Mouse (Mus musculus): ENCODE measurements around the gene Atp2b4. TPM values are rescaled to one million over a fixed set of nuclear protein-coding genes. Genes with fewer than 3 reads are reported as not detected.

Atp2b4 gene
- polyA plus RNA-seq, 1 experiment from 2014 or later = 38.8 TPM

GRCm38 (mm10) chr1:133753325-133753724, 47.5 kb downstream of the Atp2b4 start:
- peaks cover 6% of the 10 kb centered on the region; the same call in 1 of the 2 replicates for H3K4me1 ChIP-seq (ENCODE audit: control insufficient read depth, insufficient read depth, low read length)
- H3K9me3 ChIP-seq (ENCODE audit: control insufficient read depth, low read depth, low read length) = no peaks in the 10 kb centered on the region
- no peaks in the 10 kb centered on the region for H3K27me3 ChIP-seq (ENCODE audit: control insufficient read depth, insufficient read depth, low read length)
- ATAC-seq (ENCODE audit: insufficient number of reproducible peaks, insufficient read depth, low FRiP score, low read depth) = no peak
- no peak overlapping the region for H3K4me3 ChIP-seq (ENCODE audit: low read depth, low read length)
- no peaks in the 10 kb centered on the region for H3K36me3 ChIP-seq (ENCODE audit: control insufficient read depth, insufficient read depth, low read length)
- 87% methylated on average over 8 of the region's 8 CpGs for WGBS
- H3K4me2 ChIP-seq (replicated peaks; ENCODE audit: low read depth, low read length) = no peak overlapping the region
- no peak overlapping the region for H3K27ac ChIP-seq (ENCODE audit: low read length)
- H3K9ac ChIP-seq (replicated peaks; ENCODE audit: low read depth, low read length) = no peak overlapping the region

- H3K9me3 ChIP-seq (ENCODE audit: control insufficient read depth, low read depth, low read length) = no peaks in the 10 kb centered on the region
- H3K4me2 ChIP-seq (replicated peaks; ENCODE audit: low read depth, low read length) = no peak overlapping the region
- WGBS = 85% methylated on average over 3 of the region's 3 CpGs
- ATAC-seq (ENCODE audit: insufficient number of reproducible peaks, insufficient read depth, low FRiP score, low read depth) = no peak
- H3K36me3 ChIP-seq (ENCODE audit: control insufficient read depth, insufficient read depth, low read length) = no peaks in the 10 kb centered on the region
- no peak overlapping the region for H3K4me3 ChIP-seq (ENCODE audit: low read depth, low read length)
- H3K4me1 ChIP-seq (ENCODE audit: control insufficient read depth, insufficient read depth, low read length) = peaks cover 6% of the 10 kb centered on the region; the same call in 1 of the 2 replicates
- H3K27ac ChIP-seq (ENCODE audit: low read length) = no peak overlapping the region
- H3K27me3 ChIP-seq (ENCODE audit: control insufficient read depth, insufficient read depth, low read length) = no peaks in the 10 kb centered on the region
- H3K9ac ChIP-seq (replicated peaks; ENCODE audit: low read depth, low read length) = no peak overlapping the region
These were observed 49.2 kb downstream of the Atp2b4 start for GRCm38 (mm10) chr1:133751621-133752020.

- Histone ChIP-seq H3K36me3 (ENCODE audit: control insufficient read depth, insufficient read depth, low read length) (no peaks in the 10 kb centered on the region), H3K9me3 (ENCODE audit: control insufficient read depth, low read depth, low read length) (no peaks in the 10 kb centered on the region), H3K4me2 (replicated peaks; ENCODE audit: low read depth, low read length) (no peak overlapping the region), H3K4me1 (ENCODE audit: control insufficient read depth, insufficient read depth, low read length) (peaks cover 13% of the 10 kb centered on the region), H3K27ac (ENCODE audit: low read length) (no peak overlapping the region), H3K27me3 (ENCODE audit: control insufficient read depth, insufficient read depth, low read length) (no peaks in the 10 kb centered on the region), H3K4me3 (ENCODE audit: low read depth, low read length) (no peak overlapping the region), H3K9ac (replicated peaks; ENCODE audit: low read depth, low read length) (no peak overlapping the region)
- 71% methylated on average over 4 of the region's 4 CpGs for WGBS
- ATAC-seq (ENCODE audit: insufficient number of reproducible peaks, insufficient read depth, low FRiP score, low read depth) = no peak
These were observed 50.9 kb downstream of the Atp2b4 start for GRCm38 (mm10) chr1:133749954-133750353.

- H3K36me3 ChIP-seq (ENCODE audit: control insufficient read depth, insufficient read depth, low read length) = no peaks in the 10 kb centered on the region
- H3K4me1 ChIP-seq (ENCODE audit: control insufficient read depth, insufficient read depth, low read length) = peaks cover 28% of the 10 kb centered on the region
- H3K4me3 ChIP-seq (ENCODE audit: low read depth, low read length) = no peak overlapping the region
- no peaks in the 10 kb centered on the region for H3K27me3 ChIP-seq (ENCODE audit: control insufficient read depth, insufficient read depth, low read length)
- ATAC-seq (ENCODE audit: insufficient number of reproducible peaks, insufficient read depth, low FRiP score, low read depth) = peak; percentile 36; the same call in 1 of the 2 replicates
- H3K4me2 ChIP-seq (replicated peaks; ENCODE audit: low read depth, low read length) = no peak overlapping the region
- peak overlapping the region; percentile 90 for H3K27ac ChIP-seq (ENCODE audit: low read length)
- WGBS = 49% methylated on average over 9 of the region's 9 CpGs
- H3K9ac ChIP-seq (replicated peaks; ENCODE audit: low read depth, low read length) = no peak overlapping the region
- no peaks in the 10 kb centered on the region for H3K9me3 ChIP-seq (ENCODE audit: control insufficient read depth, low read depth, low read length)
These were observed 55.8 kb downstream of the Atp2b4 start for GRCm38 (mm10) chr1:133745078-133745495.

- H3K4me1 ChIP-seq (ENCODE audit: control insufficient read depth, insufficient read depth, low read length) = peaks cover 28% of the 10 kb centered on the region
- H3K36me3 ChIP-seq (ENCODE audit: control insufficient read depth, insufficient read depth, low read length) = 0 out of 2 replicates have a peak, but pooled peaks cover 1% of the 10 kb centered on the region
- no peak overlapping the region for H3K4me2 ChIP-seq (replicated peaks; ENCODE audit: low read depth, low read length)
- no peaks in the 10 kb centered on the region for H3K9me3 ChIP-seq (ENCODE audit: control insufficient read depth, low read depth, low read length)
- WGBS = 40% methylated on average over 4 of the region's 4 CpGs
- no peak overlapping the region for H3K9ac ChIP-seq (replicated peaks; ENCODE audit: low read depth, low read length)
- H3K27ac ChIP-seq (ENCODE audit: low read length) = peak overlapping the region; percentile 90
- no peak overlapping the region for H3K4me3 ChIP-seq (ENCODE audit: low read depth, low read length)
- H3K27me3 ChIP-seq (ENCODE audit: control insufficient read depth, insufficient read depth, low read length) = no peaks in the 10 kb centered on the region
- peak; percentile 46; the same call in 1 of the 2 replicates for ATAC-seq (ENCODE audit: insufficient number of reproducible peaks, insufficient read depth, low FRiP score, low read depth)
These were observed 56.2 kb downstream of the Atp2b4 start for GRCm38 (mm10) chr1:133744609-133745008.

GRCm38 (mm10) chr1:133742517-133742916, 58.3 kb downstream of the Atp2b4 start:
- WGBS = 46% methylated on average over 8 of the region's 8 CpGs
- H3K27me3 ChIP-seq (ENCODE audit: control insufficient read depth, insufficient read depth, low read length) = no peaks in the 10 kb centered on the region
- H3K9ac ChIP-seq (replicated peaks; ENCODE audit: low read depth, low read length) = no peak overlapping the region
- no peak overlapping the region for H3K4me3 ChIP-seq (ENCODE audit: low read depth, low read length)
- no peaks in the 10 kb centered on the region for H3K9me3 ChIP-seq (ENCODE audit: control insufficient read depth, low read depth, low read length)
- no peak overlapping the region for H3K4me2 ChIP-seq (replicated peaks; ENCODE audit: low read depth, low read length)
- peaks cover 22% of the 10 kb centered on the region for H3K4me1 ChIP-seq (ENCODE audit: control insufficient read depth, insufficient read depth, low read length)
- peak overlapping the region; percentile 16; the same call in 1 of the 2 replicates for H3K27ac ChIP-seq (ENCODE audit: low read length)
- ATAC-seq (ENCODE audit: insufficient number of reproducible peaks, insufficient read depth, low FRiP score, low read depth) = no peak
- H3K36me3 ChIP-seq (ENCODE audit: control insufficient read depth, insufficient read depth, low read length) = 0 out of 2 replicates have a peak, but pooled peaks cover 2% of the 10 kb centered on the region

- no peaks in the 10 kb centered on the region for H3K27me3 ChIP-seq (ENCODE audit: control insufficient read depth, insufficient read depth, low read length)
- H3K4me3 ChIP-seq (ENCODE audit: low read depth, low read length) = no peak overlapping the region
- H3K27ac ChIP-seq (ENCODE audit: low read length) = no peak overlapping the region
- no peak overlapping the region for H3K4me2 ChIP-seq (replicated peaks; ENCODE audit: low read depth, low read length)
- no peak overlapping the region for H3K9ac ChIP-seq (replicated peaks; ENCODE audit: low read depth, low read length)
- H3K36me3 ChIP-seq (ENCODE audit: control insufficient read depth, insufficient read depth, low read length) = 0 out of 2 replicates have a peak, but pooled peaks cover 3% of the 10 kb centered on the region
- peaks cover 22% of the 10 kb centered on the region for H3K4me1 ChIP-seq (ENCODE audit: control insufficient read depth, insufficient read depth, low read length)
- no peaks in the 10 kb centered on the region for H3K9me3 ChIP-seq (ENCODE audit: control insufficient read depth, low read depth, low read length)
- 48% methylated on average over 11 of the region's 11 CpGs for WGBS
- no peak for ATAC-seq (ENCODE audit: insufficient number of reproducible peaks, insufficient read depth, low FRiP score, low read depth)
These were observed 58.9 kb downstream of the Atp2b4 start for GRCm38 (mm10) chr1:133741881-133742434.

- Histone ChIP-seq H3K4me1 (ENCODE audit: control insufficient read depth, insufficient read depth, low read length) (peaks cover 22% of the 10 kb centered on the region), H3K4me3 (ENCODE audit: low read depth, low read length) (no peak overlapping the region), H3K9me3 (ENCODE audit: control insufficient read depth, low read depth, low read length) (no peaks in the 10 kb centered on the region), H3K9ac (replicated peaks; ENCODE audit: low read depth, low read length) (no peak overlapping the region), H3K36me3 (ENCODE audit: control insufficient read depth, insufficient read depth, low read length) (0 out of 2 replicates have a peak, but pooled peaks cover 5% of the 10 kb centered on the region), H3K27me3 (ENCODE audit: control insufficient read depth, insufficient read depth, low read length) (no peaks in the 10 kb centered on the region), H3K4me2 (replicated peaks; ENCODE audit: low read depth, low read length) (no peak overlapping the region), H3K27ac (ENCODE audit: low read length) (no peak overlapping the region)
- WGBS = 83% methylated on average over 6 of the region's 6 CpGs
- no peak for ATAC-seq (ENCODE audit: insufficient number of reproducible peaks, insufficient read depth, low FRiP score, low read depth)
These were observed 59.7 kb downstream of the Atp2b4 start for GRCm38 (mm10) chr1:133741171-133741570.

- Histone ChIP-seq H3K27ac (ENCODE audit: low read length) (no peak overlapping the region), H3K9ac (replicated peaks; ENCODE audit: low read depth, low read length) (no peak overlapping the region), H3K9me3 (ENCODE audit: control insufficient read depth, low read depth, low read length) (no peaks in the 10 kb centered on the region), H3K4me1 (ENCODE audit: control insufficient read depth, insufficient read depth, low read length) (no peaks in the 10 kb centered on the region), H3K4me3 (ENCODE audit: low read depth, low read length) (no peak overlapping the region), H3K27me3 (ENCODE audit: control insufficient read depth, insufficient read depth, low read length) (no peaks in the 10 kb centered on the region), H3K4me2 (replicated peaks; ENCODE audit: low read depth, low read length) (no peak overlapping the region), H3K36me3 (ENCODE audit: control insufficient read depth, insufficient read depth, low read length) (peaks cover 6% of the 10 kb centered on the region; the same call in 1 of the 2 replicates)
- 67% methylated on average over 7 of the region's 7 CpGs for WGBS
- no peak for ATAC-seq (ENCODE audit: insufficient number of reproducible peaks, insufficient read depth, low FRiP score, low read depth)
These were observed 64.2 kb downstream of the Atp2b4 start for GRCm38 (mm10) chr1:133736664-133737063.
